ENCODE assay signal across 8 mouse cellular contexts in genomic region chr13:31558521-31559418, GRCm38 (mm10). TPM values are rescaled to one million over a fixed set of nuclear protein-coding genes. Genes with fewer than 3 reads are reported as not detected.
A peak's percentile ranks its signal among the peaks of the same experiment; 100 is the strongest.
DNase-seq lines count a peak whose midpoint lies in the region; ATAC-seq and TF ChIP-seq lines count a peak whose summit lies in the region.

Gene A530084C06Rik (minus strand): TSS chr13:31559333.

- peak; percentile 38 for ATAC-seq in Patski
- peak; percentile 44 for ATAC-seq in forebrain, embryonic 11.5 days (replicated peaks; ENCODE audit: low FRiP score)
- peak; percentile 72 for ATAC-seq in hindbrain, embryonic 16.5 days
- peak; percentile 33 for ATAC-seq in limb, embryonic 13.5 days (ENCODE audit: low FRiP score, low read depth)
- ATAC-seq in midbrain, embryonic 12.5 days (ENCODE audit: low FRiP score, low read depth), result peak; percentile 50
- ATAC-seq in stomach, postnatal 0 days (ENCODE audit: low FRiP score, low TSS enrichment), result no peak

- under 1% methylated on average over 88 of the region's 88 CpGs for WGBS in forebrain, embryonic 11.5 days
- under 1% methylated on average over 69 of the region's 88 CpGs for WGBS in hindbrain, embryonic 16.5 days
- under 1% methylated on average over 82 of the region's 88 CpGs for WGBS in limb, embryonic 13.5 days
- under 1% methylated on average over 77 of the region's 88 CpGs for WGBS in midbrain, embryonic 12.5 days
- under 1% methylated on average over 84 of the region's 88 CpGs for WGBS in stomach, postnatal 0 days

- H3K4me3 ChIP-seq in forebrain, embryonic 11.5 days (ENCODE audit: low read depth, low read length), result peak within 1 kb of the TSS; percentile 55
- peak within 1 kb of the TSS; percentile 61 for H3K4me3 ChIP-seq in hindbrain, embryonic 16.5 days (ENCODE audit: low read length)
- peak within 1 kb of the TSS; percentile 63 for H3K4me3 ChIP-seq in limb, embryonic 13.5 days
- peak within 1 kb of the TSS; percentile 55 for H3K4me3 ChIP-seq in midbrain, embryonic 12.5 days
- H3K4me3 ChIP-seq in stomach, postnatal 0 days (ENCODE audit: low read depth, low read length), result peak within 1 kb of the TSS; percentile 79

- peak within 1 kb of the TSS; percentile 99 for H3K4me2 ChIP-seq in forebrain, embryonic 11.5 days (ENCODE audit: low read depth, low read length, severe bottlenecking)
- H3K4me2 ChIP-seq in hindbrain, embryonic 16.5 days (ENCODE audit: low read length), result peak within 1 kb of the TSS; percentile 100
- peak within 1 kb of the TSS; percentile 99 for H3K4me2 ChIP-seq in limb, embryonic 13.5 days (replicated peaks)
- peak within 1 kb of the TSS; percentile 94 for H3K4me2 ChIP-seq in midbrain, embryonic 12.5 days (replicated peaks)
- peak within 1 kb of the TSS; percentile 82 for H3K4me2 ChIP-seq in stomach, postnatal 0 days (replicated peaks; ENCODE audit: low read depth)

- H3K9ac ChIP-seq in forebrain, embryonic 11.5 days (ENCODE audit: low read length), result peak within 1 kb of the TSS; percentile 23
- peak within 1 kb of the TSS; percentile 59 for H3K9ac ChIP-seq in hindbrain, embryonic 16.5 days (ENCODE audit: low read depth, low read length)
- peak within 1 kb of the TSS; percentile 61 for H3K9ac ChIP-seq in limb, embryonic 13.5 days
- H3K9ac ChIP-seq in midbrain, embryonic 12.5 days (replicated peaks), result peak within 1 kb of the TSS; percentile 47
- H3K9ac ChIP-seq in stomach, postnatal 0 days (ENCODE audit: low read length), result peak within 1 kb of the TSS; percentile 92

- no peaks in the 10 kb centered on the region for H3K9me3 ChIP-seq in forebrain, embryonic 11.5 days (ENCODE audit: control insufficient read depth, low read length)
- no peaks in the 10 kb centered on the region for H3K9me3 ChIP-seq in hindbrain, embryonic 16.5 days (ENCODE audit: control insufficient read depth, low read length)
- no peaks in the 10 kb centered on the region for H3K9me3 ChIP-seq in limb, embryonic 13.5 days
- H3K9me3 ChIP-seq in midbrain, embryonic 12.5 days, result no peaks in the 10 kb centered on the region
- no peaks in the 10 kb centered on the region for H3K9me3 ChIP-seq in stomach, postnatal 0 days (ENCODE audit: control insufficient read depth, low read length)

- POLR2A ChIA-PET in Patski (lab: Charles Lee), result no interaction called here

- H3K27ac ChIP-seq in forebrain, embryonic 11.5 days (ENCODE audit: low read depth, low read length), result no peak within 1 kb of the TSS
- 0 out of 2 replicates have a peak within 1 kb of the TSS, but pooled peaks have one; percentile 23 for H3K27ac ChIP-seq in hindbrain, embryonic 16.5 days (ENCODE audit: low read depth, low read length)
- no peak within 1 kb of the TSS for H3K27ac ChIP-seq in limb, embryonic 13.5 days
- no peak within 1 kb of the TSS; the same call in 1 of the 2 replicates for H3K27ac ChIP-seq in midbrain, embryonic 12.5 days (replicated peaks)
- peak within 1 kb of the TSS; percentile 96 for H3K27ac ChIP-seq in stomach, postnatal 0 days (replicated peaks)

- H3K27me3 ChIP-seq in Patski, result no peaks in the 10 kb centered on the region
- H3K27me3 ChIP-seq in forebrain, embryonic 11.5 days (ENCODE audit: control insufficient read depth, insufficient read depth, low read length), result peaks cover 77% of the 10 kb centered on the region
- H3K27me3 ChIP-seq in hindbrain, embryonic 16.5 days (replicated peaks; ENCODE audit: control insufficient read depth, insufficient read depth, low read length), result peaks cover 73% of the 10 kb centered on the region
- peaks cover 97% of the 10 kb centered on the region for H3K27me3 ChIP-seq in limb, embryonic 13.5 days
- H3K27me3 ChIP-seq in midbrain, embryonic 12.5 days, result peaks cover 95% of the 10 kb centered on the region
- H3K27me3 ChIP-seq in stomach, postnatal 0 days (ENCODE audit: control insufficient read depth, insufficient read depth, low read length), result no peaks in the 10 kb centered on the region

- peaks cover 18% of the 10 kb centered on the region for H3K4me1 ChIP-seq in forebrain, embryonic 11.5 days (replicated peaks; ENCODE audit: control insufficient read depth, insufficient read depth, low read length)
- peaks cover 27% of the 10 kb centered on the region for H3K4me1 ChIP-seq in hindbrain, embryonic 16.5 days (ENCODE audit: control insufficient read depth, insufficient read depth, low read depth, low read length)
- peaks cover 29% of the 10 kb centered on the region for H3K4me1 ChIP-seq in limb, embryonic 13.5 days
- peaks cover 24% of the 10 kb centered on the region for H3K4me1 ChIP-seq in midbrain, embryonic 12.5 days
- no peaks in the 10 kb centered on the region for H3K4me1 ChIP-seq in stomach, postnatal 0 days (replicated peaks; ENCODE audit: control insufficient read depth, insufficient read depth)

- in situ Hi-C loops in Patski (cut with MboI; ENCODE audit: low pct_unique_long_range_greater_than_20kb), result no loop called here

- TF ChIP-seq EP300 in stomach, postnatal 0 days (optimal IDR thresholded peaks at IDR 0.05), result no peak

- intact Hi-C loops in gastrocnemius, postnatal 14 days (cut with DNase I; ENCODE audit: low total_unique reads), result no loop called here

- no peak for TF ChIP-seq CTCF in Patski (IDR thresholded peaks at IDR 0.05)
- TF ChIP-seq CTCF in stomach, postnatal 0 days (IDR thresholded peaks at IDR 0.05; ENCODE audit: low read depth), result no peak

- peak; percentile 23 for DNase-seq in gastrocnemius, postnatal 10 days
- DNase-seq in gastrocnemius, postnatal 14 days, result no peak
- DNase-seq in Patski (ENCODE audit: low read depth, low spot score), result no peak
- DNase-seq in forebrain, embryonic 11.5 days (ENCODE audit: low spot score), result peak; percentile 70
- peak; percentile 50 for DNase-seq in stomach, postnatal 0 days (ENCODE audit: low spot score)

- CTCF ChIA-PET in Patski (lab: Charles Lee), result interaction anchor here (1.0 to 1.5 kb wide), 5 partner anchors 16 to 351 kb away, joined by 3 to 6 read pairs (median 3); no protein-coding TSS in a partner anchor

- H3K36me3 ChIP-seq in forebrain, embryonic 11.5 days (ENCODE audit: control insufficient read depth, insufficient read depth, low read length), result no peaks in the 10 kb centered on the region
- no peaks in the 10 kb centered on the region for H3K36me3 ChIP-seq in hindbrain, embryonic 16.5 days (ENCODE audit: control insufficient read depth, insufficient read depth, low read length)
- no peaks in the 10 kb centered on the region for H3K36me3 ChIP-seq in limb, embryonic 13.5 days
- no peaks in the 10 kb centered on the region for H3K36me3 ChIP-seq in midbrain, embryonic 12.5 days
- H3K36me3 ChIP-seq in stomach, postnatal 0 days (ENCODE audit: control insufficient read depth, insufficient read depth, low read length), result no peaks in the 10 kb centered on the region

RNA-seq across cellular contexts. Expression of gene A530084C06Rik, which starts in this region (rescaled TPM):
- not detected for total RNA-seq in gastrocnemius, postnatal 10 days (2021)
- total RNA-seq in gastrocnemius, postnatal 14 days (2021), result not detected
- polyA plus RNA-seq in Patski (2021), result not detected
- polyA plus RNA-seq in forebrain, embryonic 11.5 days (2014; fragmentation: Nextera tagmentation; extraction: Ambion mirVana), result not detected in 2 replicates
- polyA plus RNA-seq in hindbrain, embryonic 16.5 days (2015; fragmentation: Nextera tagmentation; extraction: Ambion mirVana), result not detected in 2 replicates
- not detected in 2 replicates for polyA plus RNA-seq in limb, embryonic 13.5 days (2015; fragmentation: Nextera tagmentation; extraction: Ambion mirVana)
- polyA plus RNA-seq in midbrain, embryonic 12.5 days (2016; fragmentation: Nextera tagmentation; extraction: Ambion mirVana), result not detected in 2 replicates
- polyA plus RNA-seq in stomach, postnatal 0 days (2015; fragmentation: Nextera tagmentation; extraction: Ambion mirVana), result not detected in 2 replicates

Comparison
In these comparisons a context has a peak if more than half of its experiments do, and no peak if none do; other contexts are left out.
1. Peak in DNase-seq in gastrocnemius, postnatal 10 days; RNA of the gene not detected or under 1 TPM.
2. Peak in ATAC-seq in Patski; RNA of the gene not detected or under 1 TPM.
3. Peak in DNase-seq, ATAC-seq, H3K4me3 ChIP-seq, H3K9ac ChIP-seq and H3K4me2 ChIP-seq in forebrain, embryonic 11.5 days; RNA of the gene not detected or under 1 TPM.
4. Peak in ATAC-seq, H3K4me3 ChIP-seq, H3K27ac ChIP-seq, H3K9ac ChIP-seq and H3K4me2 ChIP-seq in hindbrain, embryonic 16.5 days; RNA of the gene not detected or under 1 TPM.
5. Peak in ATAC-seq, H3K4me3 ChIP-seq, H3K9ac ChIP-seq and H3K4me2 ChIP-seq in limb, embryonic 13.5 days; RNA of the gene not detected or under 1 TPM.
6. Peak in ATAC-seq, H3K4me3 ChIP-seq, H3K9ac ChIP-seq and H3K4me2 ChIP-seq in midbrain, embryonic 12.5 days; RNA of the gene not detected or under 1 TPM.
7. Peak in DNase-seq, H3K4me3 ChIP-seq, H3K27ac ChIP-seq, H3K9ac ChIP-seq and H3K4me2 ChIP-seq in stomach, postnatal 0 days; RNA of the gene not detected or under 1 TPM.
8. H3K9ac ChIP-seq: peak in every context shown above with its lines; median percentile 92 in stomach, postnatal 0 days; 61 in limb, embryonic 13.5 days; 59 in hindbrain, embryonic 16.5 days; 47 in midbrain, embryonic 12.5 days; 23 in forebrain, embryonic 11.5 days.